Mouse (Mus musculus): Measurements from ENCODE around the gene Rimbp2. TPM values are rescaled to one million over a fixed set of nuclear protein-coding genes. Genes with fewer than 3 reads are reported as not detected.

Rimbp2 gene
- polyA plus RNA-seq, 1 experiment from 2014 or later, result 0.49 TPM

DNA sequence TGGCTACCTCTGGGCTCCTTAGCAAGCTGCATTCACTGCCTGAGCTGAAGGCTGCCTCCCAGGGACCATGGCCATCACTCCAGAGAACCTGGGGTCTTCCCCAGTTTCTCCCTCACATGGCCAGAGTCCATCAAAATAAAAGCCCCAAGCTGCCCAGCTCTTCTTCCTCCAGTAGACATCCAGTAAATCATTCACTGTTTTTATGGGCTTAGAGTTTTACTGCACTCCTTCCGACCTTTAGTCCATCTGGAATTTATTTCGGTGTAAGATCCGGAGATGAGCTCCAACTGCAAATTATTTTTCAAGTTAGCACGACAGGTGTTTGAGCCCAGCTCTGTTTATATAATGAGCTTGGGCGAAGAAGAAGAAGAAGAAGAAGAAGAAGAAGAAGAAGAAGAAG lies 69.0 kb downstream of the Rimbp2 start:
- Histone ChIP-seq H3K36me3 (ENCODE audit: control insufficient read depth, insufficient read depth, low read length) (no peaks in the 10 kb centered on the region), H3K27me3 (ENCODE audit: control insufficient read depth, insufficient read depth, low read length) (no peaks in the 10 kb centered on the region), H3K4me3 (ENCODE audit: low read depth, low read length) (no peak overlapping the region), H3K4me2 (replicated peaks; ENCODE audit: low read depth, low read length) (no peak overlapping the region), H3K4me1 (ENCODE audit: control insufficient read depth, insufficient read depth, low read length) (no peaks in the 10 kb centered on the region), H3K27ac (ENCODE audit: low read length) (no peak overlapping the region), H3K9ac (replicated peaks; ENCODE audit: low read depth, low read length) (no peak overlapping the region), H3K9me3 (ENCODE audit: control insufficient read depth, low read depth, low read length) (no peaks in the 10 kb centered on the region)
- 66% methylated on average over 5 of the region's 5 CpGs for WGBS
- ATAC-seq (ENCODE audit: insufficient number of reproducible peaks, insufficient read depth, low FRiP score, low read depth), result no peak

GRCm38 (mm10) chr5:128879092-128879491 lies 74.2 kb downstream of the Rimbp2 start:
- Histone ChIP-seq H3K27ac (ENCODE audit: low read length) (no peak overlapping the region), H3K27me3 (ENCODE audit: control insufficient read depth, insufficient read depth, low read length) (0 out of 2 replicates have a peak, but pooled peaks cover 2% of the 10 kb centered on the region), H3K9me3 (ENCODE audit: control insufficient read depth, low read depth, low read length) (no peaks in the 10 kb centered on the region), H3K36me3 (ENCODE audit: control insufficient read depth, insufficient read depth, low read length) (no peaks in the 10 kb centered on the region), H3K9ac (replicated peaks; ENCODE audit: low read depth, low read length) (no peak overlapping the region), H3K4me1 (ENCODE audit: control insufficient read depth, insufficient read depth, low read length) (no peaks in the 10 kb centered on the region), H3K4me3 (ENCODE audit: low read depth, low read length) (no peak overlapping the region), H3K4me2 (replicated peaks; ENCODE audit: low read depth, low read length) (no peak overlapping the region)
- WGBS, result 27% methylated on average over 3 of the region's 3 CpGs
- no peak for ATAC-seq (ENCODE audit: insufficient number of reproducible peaks, insufficient read depth, low FRiP score, low read depth)

GRCm38 (mm10) chr5:128877425-128878035 lies 75.8 kb downstream of the Rimbp2 start:
- Histone ChIP-seq H3K4me2 (replicated peaks; ENCODE audit: low read depth, low read length) (no peak overlapping the region), H3K4me3 (ENCODE audit: low read depth, low read length) (no peak overlapping the region), H3K27ac (ENCODE audit: low read length) (no peak overlapping the region), H3K36me3 (ENCODE audit: control insufficient read depth, insufficient read depth, low read length) (no peaks in the 10 kb centered on the region), H3K4me1 (ENCODE audit: control insufficient read depth, insufficient read depth, low read length) (no peaks in the 10 kb centered on the region), H3K27me3 (ENCODE audit: control insufficient read depth, insufficient read depth, low read length) (0 out of 2 replicates have a peak, but pooled peaks cover 2% of the 10 kb centered on the region), H3K9ac (replicated peaks; ENCODE audit: low read depth, low read length) (no peak overlapping the region), H3K9me3 (ENCODE audit: control insufficient read depth, low read depth, low read length) (no peaks in the 10 kb centered on the region)
- no peak for ATAC-seq (ENCODE audit: insufficient number of reproducible peaks, insufficient read depth, low FRiP score, low read depth)
- WGBS, result 9% methylated on average over 16 of the region's 16 CpGs

- Histone ChIP-seq H3K4me3 (ENCODE audit: low read depth, low read length) (no peak overlapping the region), H3K27me3 (ENCODE audit: control insufficient read depth, insufficient read depth, low read length) (no peaks in the 10 kb centered on the region), H3K36me3 (ENCODE audit: control insufficient read depth, insufficient read depth, low read length) (no peaks in the 10 kb centered on the region), H3K9ac (replicated peaks; ENCODE audit: low read depth, low read length) (no peak overlapping the region), H3K4me2 (replicated peaks; ENCODE audit: low read depth, low read length) (no peak overlapping the region), H3K27ac (ENCODE audit: low read length) (no peak overlapping the region), H3K4me1 (ENCODE audit: control insufficient read depth, insufficient read depth, low read length) (no peaks in the 10 kb centered on the region), H3K9me3 (ENCODE audit: control insufficient read depth, low read depth, low read length) (no peaks in the 10 kb centered on the region)
- no peak for ATAC-seq (ENCODE audit: insufficient number of reproducible peaks, insufficient read depth, low FRiP score, low read depth)
- WGBS, result 69% methylated on average over 3 of the region's 3 CpGs
These were observed 81.6 kb downstream of the Rimbp2 start for GRCm38 (mm10) chr5:128871706-128872105.

DNA sequence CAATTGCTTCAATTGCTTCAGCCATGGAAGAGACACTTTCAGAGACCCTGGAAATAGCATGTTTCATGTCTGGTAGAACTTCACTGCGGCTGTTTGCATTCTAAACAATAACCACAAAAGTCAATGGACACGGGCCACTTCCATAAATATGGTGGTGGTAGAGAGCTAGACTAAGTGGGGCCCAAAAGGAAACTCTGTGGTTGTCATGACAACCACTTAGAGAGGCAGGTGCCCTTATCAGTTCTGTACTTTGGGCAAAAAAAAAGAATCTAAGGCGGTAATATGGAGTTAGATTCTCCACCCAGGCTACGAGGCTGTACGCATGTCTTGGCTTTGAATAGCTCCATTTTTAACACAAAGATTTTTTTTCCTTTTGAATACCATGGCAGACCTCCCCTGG lies 86.5 kb downstream of the Rimbp2 start:
- no peaks in the 10 kb centered on the region for H3K4me1 ChIP-seq (ENCODE audit: control insufficient read depth, insufficient read depth, low read length)
- H3K4me3 ChIP-seq (ENCODE audit: low read depth, low read length), result no peak overlapping the region
- no peaks in the 10 kb centered on the region for H3K9me3 ChIP-seq (ENCODE audit: control insufficient read depth, low read depth, low read length)
- H3K27me3 ChIP-seq (ENCODE audit: control insufficient read depth, insufficient read depth, low read length), result no peaks in the 10 kb centered on the region
- H3K36me3 ChIP-seq (ENCODE audit: control insufficient read depth, insufficient read depth, low read length), result no peaks in the 10 kb centered on the region
- no peak overlapping the region for H3K27ac ChIP-seq (ENCODE audit: low read length)
- H3K4me2 ChIP-seq (replicated peaks; ENCODE audit: low read depth, low read length), result no peak overlapping the region
- no peak overlapping the region for H3K9ac ChIP-seq (replicated peaks; ENCODE audit: low read depth, low read length)
- no peak for ATAC-seq (ENCODE audit: insufficient number of reproducible peaks, insufficient read depth, low FRiP score, low read depth)
- WGBS, result 78% methylated on average over 5 of the region's 5 CpGs

GRCm38 (mm10) chr5:128866291-128866690 lies 87.0 kb downstream of the Rimbp2 start:
- Histone ChIP-seq H3K27me3 (ENCODE audit: control insufficient read depth, insufficient read depth, low read length) (no peaks in the 10 kb centered on the region), H3K9ac (replicated peaks; ENCODE audit: low read depth, low read length) (no peak overlapping the region), H3K4me1 (ENCODE audit: control insufficient read depth, insufficient read depth, low read length) (no peaks in the 10 kb centered on the region), H3K36me3 (ENCODE audit: control insufficient read depth, insufficient read depth, low read length) (no peaks in the 10 kb centered on the region), H3K4me2 (replicated peaks; ENCODE audit: low read depth, low read length) (no peak overlapping the region), H3K9me3 (ENCODE audit: control insufficient read depth, low read depth, low read length) (no peaks in the 10 kb centered on the region), H3K27ac (ENCODE audit: low read length) (no peak overlapping the region), H3K4me3 (ENCODE audit: low read depth, low read length) (no peak overlapping the region)
- ATAC-seq (ENCODE audit: insufficient number of reproducible peaks, insufficient read depth, low FRiP score, low read depth), result no peak
- 78% methylated on average over 5 of the region's 5 CpGs for WGBS

GRCm38 (mm10) chr5:128863497-128863896 lies 89.8 kb downstream of the Rimbp2 start:
- ATAC-seq (ENCODE audit: insufficient number of reproducible peaks, insufficient read depth, low FRiP score, low read depth), result no peak
- Histone ChIP-seq H3K27ac (ENCODE audit: low read length) (no peak overlapping the region), H3K4me2 (replicated peaks; ENCODE audit: low read depth, low read length) (no peak overlapping the region), H3K27me3 (ENCODE audit: control insufficient read depth, insufficient read depth, low read length) (no peaks in the 10 kb centered on the region), H3K9ac (replicated peaks; ENCODE audit: low read depth, low read length) (no peak overlapping the region), H3K4me1 (ENCODE audit: control insufficient read depth, insufficient read depth, low read length) (no peaks in the 10 kb centered on the region), H3K36me3 (ENCODE audit: control insufficient read depth, insufficient read depth, low read length) (no peaks in the 10 kb centered on the region), H3K9me3 (ENCODE audit: control insufficient read depth, low read depth, low read length) (no peaks in the 10 kb centered on the region), H3K4me3 (ENCODE audit: low read depth, low read length) (no peak overlapping the region)
- 42% methylated on average over 6 of the region's 6 CpGs for WGBS

DNA sequence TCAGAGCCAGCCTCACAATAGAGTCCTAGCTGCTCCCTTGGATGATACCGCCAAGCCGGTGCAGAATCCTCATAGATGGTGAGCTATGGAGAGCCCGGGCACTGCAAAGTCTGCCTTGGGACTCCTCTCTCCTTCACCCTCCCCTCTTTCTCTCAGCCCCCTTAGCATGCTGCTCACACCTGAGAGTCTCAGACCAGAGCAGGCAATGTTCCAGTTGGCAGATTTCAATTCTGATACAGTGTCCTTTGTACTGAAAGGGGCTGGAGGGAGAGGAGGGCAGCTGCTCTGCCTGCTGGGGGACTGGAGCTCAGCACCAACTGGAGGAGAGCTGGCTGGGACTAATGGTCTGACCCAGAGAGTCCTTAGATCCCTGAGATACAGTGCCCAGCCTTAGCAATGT lies 92.4 kb downstream of the Rimbp2 start:
- Histone ChIP-seq H3K27ac (ENCODE audit: low read length) (no peak overlapping the region), H3K27me3 (ENCODE audit: control insufficient read depth, insufficient read depth, low read length) (no peaks in the 10 kb centered on the region), H3K4me2 (replicated peaks; ENCODE audit: low read depth, low read length) (no peak overlapping the region), H3K9ac (replicated peaks; ENCODE audit: low read depth, low read length) (no peak overlapping the region), H3K36me3 (ENCODE audit: control insufficient read depth, insufficient read depth, low read length) (no peaks in the 10 kb centered on the region), H3K4me1 (ENCODE audit: control insufficient read depth, insufficient read depth, low read length) (no peaks in the 10 kb centered on the region), H3K9me3 (ENCODE audit: control insufficient read depth, low read depth, low read length) (no peaks in the 10 kb centered on the region), H3K4me3 (ENCODE audit: low read depth, low read length) (no peak overlapping the region)
- ATAC-seq (ENCODE audit: insufficient number of reproducible peaks, insufficient read depth, low FRiP score, low read depth), result no peak
- 100% methylated on average over 3 of the region's 3 CpGs for WGBS

GRCm38 (mm10) chr5:128852791-128853190 lies 100.5 kb downstream of the Rimbp2 start:
- no peak overlapping the region for H3K9ac ChIP-seq (replicated peaks; ENCODE audit: low read depth, low read length)
- H3K9me3 ChIP-seq (ENCODE audit: control insufficient read depth, low read depth, low read length), result no peaks in the 10 kb centered on the region
- no peak overlapping the region for H3K27ac ChIP-seq (ENCODE audit: low read length)
- WGBS, result 53% methylated on average over 6 of the region's 6 CpGs
- no peak for ATAC-seq (ENCODE audit: insufficient number of reproducible peaks, insufficient read depth, low FRiP score, low read depth)
- H3K4me1 ChIP-seq (ENCODE audit: control insufficient read depth, insufficient read depth, low read length), result no peaks in the 10 kb centered on the region
- H3K4me3 ChIP-seq (ENCODE audit: low read depth, low read length), result no peak overlapping the region
- no peak overlapping the region for H3K4me2 ChIP-seq (replicated peaks; ENCODE audit: low read depth, low read length)
- H3K27me3 ChIP-seq (ENCODE audit: control insufficient read depth, insufficient read depth, low read length), result no peaks in the 10 kb centered on the region
- H3K36me3 ChIP-seq (ENCODE audit: control insufficient read depth, insufficient read depth, low read length), result no peaks in the 10 kb centered on the region
